Mouse (Mus musculus) embryonic facial prominence, embryonic 12.5 days (tissue): ENCODE measurements at regions not wholly inside any gene's neighbourhood (a gene's known extent, or its start where the extent isn't known, plus 50 kb on each side); places are given as distances from the start of the nearest gene placed in this dataset.

Source experiments
- ATAC-seq: fragments of 200-750 bp; cut with Nextera tagmentation; 2 replicates; pipeline ENCODE4 v1.8.0; 2017; ENCODE audit not compliant: insufficient number of reproducible peaks, insufficient read depth, low FRiP score, low TSS enrichment
- H3K27ac ChIP-seq: fragments of 300-500 bp; sonication (generic); 2 replicates; pipeline ENCODE4 v1.5.1; 2016; ENCODE audit warnings: mild to moderate bottlenecking
- H3K27me3 ChIP-seq: fragments of 300-500 bp; sonication (generic); 2 replicates; pipeline ENCODE4 v1.6.1; 2016; ENCODE audit warnings: mild to moderate bottlenecking, moderate library complexity
- H3K36me3 ChIP-seq: fragments of 300-500 bp; sonication (generic); 2 replicates; pipeline ENCODE4 v1.6.1; 2016; ENCODE audit warnings: mild to moderate bottlenecking
- H3K4me1 ChIP-seq: fragments of 300-500 bp; sonication (generic); 2 replicates; pipeline ENCODE4 v1.6.1; 2016
- H3K4me2 ChIP-seq: fragments of 300-500 bp; sonication (generic); replicated peaks from 2 replicates; pipeline ENCODE4 v1.6.1; 2016; ENCODE audit warnings: mild to moderate bottlenecking, moderate library complexity
- H3K4me3 ChIP-seq: fragments of 300-500 bp; sonication (generic); 2 replicates; pipeline ENCODE4 v1.5.1; 2016; ENCODE audit warnings: mild to moderate bottlenecking
- H3K9ac ChIP-seq: fragments of 300-500 bp; sonication (generic); 2 replicates; pipeline ENCODE4 v1.6.1; 2016; ENCODE audit warnings: mild to moderate bottlenecking, moderate library complexity
- H3K9me3 ChIP-seq: fragments of 300-500 bp; sonication (generic); 2 replicates; pipeline ENCODE4 v1.6.1; 2016; ENCODE audit warnings: mild to moderate bottlenecking, moderate library complexity
- WGBS: fragments of 180-500 bp; shearing (Covaris S2); methylation state at CpG from one replicate; pipeline ENCODE4 v1.1.7; 2016; 5-methylcytosine and 5-hydroxymethylcytosine counted together

- no peak overlapping the region for H3K4me3 ChIP-seq
- no peak overlapping the region for H3K4me2 ChIP-seq
- H3K27ac ChIP-seq: no peak overlapping the region
- H3K9me3 ChIP-seq: no peaks in the 10 kb centered on the region
- no peaks in the 10 kb centered on the region for H3K36me3 ChIP-seq
- WGBS: 91% methylated on average over 4 of the region's 4 CpGs
- H3K4me1 ChIP-seq: 0 out of 2 replicates have a peak, but pooled peaks cover 14% of the 10 kb centered on the region
- H3K9ac ChIP-seq: no peak overlapping the region
- no peak for ATAC-seq
- peaks cover 7% of the 10 kb centered on the region; the same call in 1 of the 2 replicates for H3K27me3 ChIP-seq
Observed at GRCm38 (mm10) chr19:32958276-32958675, 201.0 kb downstream of the Pten start.

- H3K4me2 ChIP-seq: no peak overlapping the region
- H3K27ac ChIP-seq: no peak overlapping the region
- peaks cover 7% of the 10 kb centered on the region; the same call in 1 of the 2 replicates for H3K27me3 ChIP-seq
- ATAC-seq: no peak
- no peaks in the 10 kb centered on the region for H3K36me3 ChIP-seq
- no peaks in the 10 kb centered on the region for H3K9me3 ChIP-seq
- no peak overlapping the region for H3K4me3 ChIP-seq
- WGBS: 88% methylated on average over 4 of the region's 4 CpGs
- no peak overlapping the region for H3K9ac ChIP-seq
- H3K4me1 ChIP-seq: 0 out of 2 replicates have a peak, but pooled peaks cover 14% of the 10 kb centered on the region
Observed at GRCm38 (mm10) chr19:32958791-32959190, 201.5 kb downstream of the Pten start.

GRCm38 (mm10) chr19:32959844-32960195, 202.5 kb downstream of the Pten start:
- no peaks in the 10 kb centered on the region for H3K9me3 ChIP-seq
- H3K27me3 ChIP-seq: peaks cover 7% of the 10 kb centered on the region; the same call in 1 of the 2 replicates
- H3K9ac ChIP-seq: no peak overlapping the region
- H3K4me3 ChIP-seq: no peak overlapping the region
- no peak overlapping the region for H3K27ac ChIP-seq
- H3K4me1 ChIP-seq: 0 out of 2 replicates have a peak, but pooled peaks cover 14% of the 10 kb centered on the region
- 60% methylated on average over 5 of the region's 5 CpGs for WGBS
- no peaks in the 10 kb centered on the region for H3K36me3 ChIP-seq
- H3K4me2 ChIP-seq: no peak overlapping the region
- no peak for ATAC-seq

GRCm38 (mm10) chr19:32960196-32960947, 203.1 kb downstream of the Pten start:
- Histone ChIP-seq H3K27ac (no peak overlapping the region), H3K4me1 (0 out of 2 replicates have a peak, but pooled peaks cover 14% of the 10 kb centered on the region), H3K36me3 (no peaks in the 10 kb centered on the region), H3K9me3 (no peaks in the 10 kb centered on the region), H3K4me3 (no peak overlapping the region), H3K27me3 (peaks cover 7% of the 10 kb centered on the region; the same call in 1 of the 2 replicates), H3K9ac (no peak overlapping the region), H3K4me2 (no peak overlapping the region)
- WGBS: 65% methylated on average over 9 of the region's 9 CpGs
- ATAC-seq: no peak

GRCm38 (mm10) chr19:32961525-32961924, 204.2 kb downstream of the Pten start:
- H3K9me3 ChIP-seq: no peaks in the 10 kb centered on the region
- 76% methylated on average over 5 of the region's 5 CpGs for WGBS
- H3K27ac ChIP-seq: no peak overlapping the region
- H3K4me3 ChIP-seq: no peak overlapping the region
- no peaks in the 10 kb centered on the region for H3K36me3 ChIP-seq
- no peak overlapping the region for H3K9ac ChIP-seq
- H3K4me2 ChIP-seq: no peak overlapping the region
- no peak for ATAC-seq
- 0 out of 2 replicates have a peak, but pooled peaks cover 9% of the 10 kb centered on the region for H3K4me1 ChIP-seq
- H3K27me3 ChIP-seq: peaks cover 7% of the 10 kb centered on the region; the same call in 1 of the 2 replicates

GRCm38 (mm10) chr19:32963983-32964382, 206.7 kb downstream of the Pten start:
- no peak overlapping the region for H3K4me2 ChIP-seq
- H3K27me3 ChIP-seq: 0 out of 2 replicates have a peak, but pooled peaks cover 3% of the 10 kb centered on the region
- H3K4me1 ChIP-seq: 0 out of 2 replicates have a peak, but pooled peaks cover 5% of the 10 kb centered on the region
- no peak overlapping the region for H3K27ac ChIP-seq
- no peaks in the 10 kb centered on the region for H3K9me3 ChIP-seq
- H3K9ac ChIP-seq: no peak overlapping the region
- no peak overlapping the region for H3K4me3 ChIP-seq
- WGBS: 44% methylated on average over 1 of the region's 1 CpGs
- ATAC-seq: no peak
- H3K36me3 ChIP-seq: no peaks in the 10 kb centered on the region

GRCm38 (mm10) chr19:32965488-32965887, 208.2 kb downstream of the Pten start:
- ATAC-seq: no peak
- Histone ChIP-seq H3K4me3 (no peak overlapping the region), H3K4me2 (no peak overlapping the region), H3K36me3 (no peaks in the 10 kb centered on the region), H3K9me3 (no peaks in the 10 kb centered on the region), H3K9ac (no peak overlapping the region), H3K27me3 (0 out of 2 replicates have a peak, but pooled peaks cover 3% of the 10 kb centered on the region), H3K27ac (no peak overlapping the region), H3K4me1 (0 out of 2 replicates have a peak, but pooled peaks cover 5% of the 10 kb centered on the region)
- WGBS: 52% methylated on average over 2 of the region's 2 CpGs

GRCm38 (mm10) chr19:32969213-32969776, 212.0 kb downstream of the Pten start:
- 71% methylated on average over 7 of the region's 7 CpGs for WGBS
- Histone ChIP-seq H3K36me3 (no peaks in the 10 kb centered on the region), H3K27ac (no peak overlapping the region), H3K9ac (no peak overlapping the region), H3K9me3 (no peaks in the 10 kb centered on the region), H3K4me1 (no peaks in the 10 kb centered on the region), H3K4me2 (no peak overlapping the region), H3K27me3 (no peaks in the 10 kb centered on the region), H3K4me3 (no peak overlapping the region)
- ATAC-seq: no peak

- Histone ChIP-seq H3K9ac (no peak overlapping the region), H3K4me2 (no peak overlapping the region), H3K27me3 (no peaks in the 10 kb centered on the region), H3K27ac (no peak overlapping the region), H3K4me1 (peaks cover 5% of the 10 kb centered on the region; the same call in 1 of the 2 replicates), H3K4me3 (no peak overlapping the region), H3K9me3 (no peaks in the 10 kb centered on the region), H3K36me3 (no peaks in the 10 kb centered on the region)
- ATAC-seq: no peak
- WGBS: 91% methylated on average over 6 of the region's 6 CpGs
Observed at GRCm38 (mm10) chr19:32972116-32972515, 214.8 kb downstream of the Pten start.

- WGBS: 86% methylated on average over 3 of the region's 3 CpGs
- Histone ChIP-seq H3K4me2 (no peak overlapping the region), H3K9ac (no peak overlapping the region), H3K4me3 (no peak overlapping the region), H3K4me1 (peaks cover 5% of the 10 kb centered on the region; the same call in 1 of the 2 replicates), H3K27ac (no peak overlapping the region), H3K9me3 (no peaks in the 10 kb centered on the region), H3K27me3 (no peaks in the 10 kb centered on the region), H3K36me3 (no peaks in the 10 kb centered on the region)
- ATAC-seq: no peak
Observed at GRCm38 (mm10) chr19:32973130-32973529, 215.8 kb downstream of the Pten start.

- Histone ChIP-seq H3K4me3 (no peak overlapping the region), H3K27me3 (no peaks in the 10 kb centered on the region), H3K9me3 (no peaks in the 10 kb centered on the region), H3K9ac (no peak overlapping the region), H3K4me1 (peaks cover 5% of the 10 kb centered on the region; the same call in 1 of the 2 replicates), H3K4me2 (no peak overlapping the region), H3K27ac (no peak overlapping the region), H3K36me3 (no peaks in the 10 kb centered on the region)
- ATAC-seq: no peak
- WGBS: 83% methylated on average over 4 of the region's 4 CpGs
Observed at GRCm38 (mm10) chr19:32974778-32975240, 217.5 kb downstream of the Pten start.

- Histone ChIP-seq H3K9me3 (no peaks in the 10 kb centered on the region), H3K27me3 (no peaks in the 10 kb centered on the region), H3K4me1 (peaks cover 5% of the 10 kb centered on the region; the same call in 1 of the 2 replicates), H3K9ac (no peak overlapping the region), H3K4me3 (no peak overlapping the region), H3K27ac (no peak overlapping the region), H3K36me3 (no peaks in the 10 kb centered on the region), H3K4me2 (no peak overlapping the region)
- WGBS: 73% methylated on average over 5 of the region's 5 CpGs
- ATAC-seq: no peak
Observed at GRCm38 (mm10) chr19:32975303-32975702, 218.0 kb downstream of the Pten start.
